Mouse (Mus musculus) R1 (cell line): ENCODE measurements around the gene Rft1.

Source experiments
- DNase-seq: peaks from one replicate; pipeline ENCODE4 v3.0.0-alpha.2; 2018; ENCODE audit warnings: low read depth, low spot score

Gene Rft1

DNA sequence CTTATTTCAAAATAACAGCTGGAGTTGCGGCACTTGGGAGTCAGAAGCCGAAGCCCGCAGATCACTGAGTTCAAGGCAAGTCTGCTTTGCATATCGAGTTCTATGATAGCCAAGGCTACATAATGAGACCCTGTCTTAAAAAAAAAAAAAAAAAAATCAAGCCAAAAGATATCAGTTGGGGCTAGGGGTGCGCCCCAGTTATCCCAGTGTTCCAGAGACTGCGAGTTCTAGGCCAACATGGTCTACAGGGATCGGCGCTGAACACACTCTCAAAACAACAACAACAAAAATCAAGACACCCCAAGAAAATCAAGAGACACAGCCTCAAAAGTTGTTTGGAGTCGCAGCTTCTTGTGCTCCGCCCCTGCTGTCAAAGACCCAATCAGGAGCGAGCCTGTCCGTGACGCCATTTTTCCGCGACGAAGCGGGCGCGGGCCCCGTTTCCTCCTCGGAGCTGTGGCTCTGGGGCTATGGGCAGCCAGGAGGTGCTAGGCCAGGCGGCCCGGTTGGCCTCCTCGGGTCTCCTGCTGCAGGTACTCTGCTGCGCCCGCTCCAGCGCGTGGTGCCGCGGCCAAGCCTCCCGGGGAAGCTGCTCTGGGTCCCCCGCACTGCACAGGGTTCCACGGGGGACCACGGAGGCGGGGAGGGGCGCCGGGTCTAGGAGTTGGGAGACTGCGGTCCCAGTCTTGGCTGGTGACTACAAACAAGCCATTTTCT, at the start of gene Rft1:
Rft1 (plus strand) TSS at position 418 of the 717 bp plus-strand sequence.
- DNase-seq = peak; percentile 96

DNA sequence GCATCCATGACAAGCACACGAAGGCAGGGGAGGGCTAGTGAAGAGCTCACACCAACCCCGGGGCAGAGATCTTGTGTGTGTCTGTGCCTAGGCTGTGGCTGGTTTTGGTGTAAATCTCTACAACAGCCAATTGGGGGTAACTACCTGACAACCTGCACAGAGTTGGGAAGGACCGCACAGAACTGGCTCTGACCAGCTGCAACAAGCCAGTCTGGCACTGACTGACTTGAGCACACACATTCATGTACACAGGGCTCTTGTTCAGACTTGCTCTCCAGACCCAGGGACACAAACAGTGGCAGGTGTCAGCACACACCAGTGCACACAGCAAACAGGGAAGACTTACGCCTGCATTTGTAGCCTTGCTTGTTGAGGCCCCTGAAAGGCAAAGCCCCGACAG, 47.3 kb upstream of the Rft1 start:
- peak; percentile 67 for DNase-seq

DNA sequence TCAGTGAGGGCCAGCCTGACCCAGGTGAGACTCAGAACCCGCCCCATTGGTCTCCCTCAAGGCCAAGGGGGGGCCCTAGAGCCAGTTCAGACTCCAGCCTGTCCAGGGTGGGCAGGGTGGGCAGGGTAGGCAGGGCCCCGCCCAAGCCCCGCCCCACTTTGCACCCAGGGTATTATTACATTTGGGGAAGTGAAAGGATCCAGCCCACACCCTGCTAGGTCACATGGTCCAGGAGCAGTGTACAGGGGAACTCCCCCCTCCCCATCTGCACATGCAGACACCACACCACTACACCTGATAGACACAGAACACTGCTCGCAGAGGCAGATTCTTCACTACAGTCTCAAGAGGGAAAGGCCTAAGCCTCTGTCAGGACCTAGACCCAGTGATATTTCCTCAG, 46.5 kb upstream of the Rft1 start:
- DNase-seq = no peak

DNA sequence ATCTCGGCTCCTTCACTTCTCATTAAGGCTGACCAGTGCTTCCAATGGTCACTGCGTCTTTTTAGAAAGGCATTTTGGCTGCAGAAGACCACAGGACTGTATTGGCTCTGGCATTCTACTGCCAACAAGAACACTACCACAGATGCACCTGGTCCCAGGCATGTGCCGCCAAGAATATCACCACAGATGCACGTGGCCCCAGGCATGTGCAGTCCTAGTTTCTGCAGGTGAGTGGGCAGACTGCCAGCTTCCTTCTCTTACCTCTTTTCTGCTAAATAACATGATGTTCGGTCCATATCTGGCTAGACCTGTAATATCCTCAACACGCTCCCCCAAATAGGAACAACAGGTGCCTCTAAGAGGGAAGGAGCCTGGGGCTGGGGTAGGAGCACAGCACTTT, 46.0 kb upstream of the Rft1 start:
- DNase-seq = no peak

DNA sequence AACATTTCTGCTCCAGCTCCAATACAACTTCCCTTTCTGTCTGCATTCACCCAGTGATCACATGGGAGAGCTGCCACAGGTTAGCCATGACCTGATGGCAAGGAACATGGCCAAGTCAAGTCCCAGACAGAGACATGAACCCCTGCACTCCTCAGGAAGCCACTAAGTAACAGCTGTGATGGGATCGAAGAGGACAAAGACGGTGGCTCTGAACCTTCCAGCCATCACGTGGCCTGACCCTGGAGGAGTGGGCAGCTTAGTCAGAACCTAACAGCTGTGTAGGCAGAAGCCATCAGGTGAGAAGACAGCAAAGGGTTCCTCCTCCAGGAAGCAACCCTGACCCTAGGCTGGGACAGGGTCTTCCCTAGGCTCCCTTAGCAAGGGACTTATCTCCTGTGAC, 44.7 kb upstream of the Rft1 start:
- no peak for DNase-seq

DNA sequence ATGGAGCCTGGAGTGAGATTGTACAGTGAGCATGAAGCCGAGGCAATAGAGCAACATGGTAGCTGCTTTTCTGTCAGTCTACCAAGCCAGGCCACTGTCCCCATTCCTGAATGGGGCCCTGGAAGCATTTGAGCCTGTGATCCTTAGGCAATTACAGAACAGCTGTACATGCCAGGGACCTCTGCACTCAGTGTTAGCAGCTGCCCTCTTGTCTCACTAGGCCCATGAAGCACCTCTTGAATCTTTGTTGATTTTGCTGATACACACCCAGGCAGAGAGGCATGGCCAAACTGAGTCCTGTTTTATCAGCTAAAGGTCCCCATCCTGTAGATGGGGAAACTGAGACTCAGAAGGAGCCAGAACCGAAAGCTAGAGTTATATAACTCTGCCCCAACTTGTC, 43.9 kb upstream of the Rft1 start:
- no peak for DNase-seq

DNA sequence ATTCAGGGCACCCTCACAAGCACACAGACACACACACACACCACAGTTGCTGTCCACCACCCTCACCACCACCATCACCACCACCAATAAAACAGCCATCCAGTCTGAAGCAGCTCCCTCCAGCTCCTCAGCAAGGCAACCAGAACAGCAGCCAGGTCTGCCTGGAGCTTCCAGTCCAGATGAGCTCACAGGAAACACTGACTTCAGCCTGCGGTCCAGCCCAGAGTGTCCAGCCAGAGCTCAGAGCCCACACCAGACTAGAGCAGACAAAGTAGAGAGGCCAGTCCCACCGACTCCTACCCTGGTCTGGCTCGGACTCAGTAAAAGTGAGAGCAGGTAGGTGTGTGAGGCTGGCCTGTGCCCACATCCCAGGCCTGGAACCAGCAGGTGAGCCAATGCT, 43.2 kb upstream of the Rft1 start:
- DNase-seq = no peak

DNA sequence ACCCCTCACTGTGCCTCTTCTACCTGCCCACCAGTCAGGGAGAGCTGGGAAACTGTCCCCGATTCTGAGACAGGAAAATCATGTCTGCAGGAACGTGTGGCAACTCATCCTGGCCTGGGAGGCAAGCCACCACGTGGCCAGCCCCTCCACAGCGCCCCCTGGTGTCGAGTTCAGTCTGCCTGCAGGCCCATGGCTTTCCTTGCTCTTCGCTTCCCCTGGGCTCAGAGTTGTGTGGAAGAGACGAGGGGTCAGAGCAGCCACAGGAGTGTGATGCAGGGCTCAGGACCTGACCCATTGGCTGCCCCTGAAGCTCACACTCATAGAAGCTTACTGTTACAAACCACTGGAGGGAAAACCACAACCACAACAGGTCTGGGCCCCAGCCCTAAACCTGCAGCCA, 41.6 kb upstream of the Rft1 start:
- DNase-seq = peak; percentile 81

DNA sequence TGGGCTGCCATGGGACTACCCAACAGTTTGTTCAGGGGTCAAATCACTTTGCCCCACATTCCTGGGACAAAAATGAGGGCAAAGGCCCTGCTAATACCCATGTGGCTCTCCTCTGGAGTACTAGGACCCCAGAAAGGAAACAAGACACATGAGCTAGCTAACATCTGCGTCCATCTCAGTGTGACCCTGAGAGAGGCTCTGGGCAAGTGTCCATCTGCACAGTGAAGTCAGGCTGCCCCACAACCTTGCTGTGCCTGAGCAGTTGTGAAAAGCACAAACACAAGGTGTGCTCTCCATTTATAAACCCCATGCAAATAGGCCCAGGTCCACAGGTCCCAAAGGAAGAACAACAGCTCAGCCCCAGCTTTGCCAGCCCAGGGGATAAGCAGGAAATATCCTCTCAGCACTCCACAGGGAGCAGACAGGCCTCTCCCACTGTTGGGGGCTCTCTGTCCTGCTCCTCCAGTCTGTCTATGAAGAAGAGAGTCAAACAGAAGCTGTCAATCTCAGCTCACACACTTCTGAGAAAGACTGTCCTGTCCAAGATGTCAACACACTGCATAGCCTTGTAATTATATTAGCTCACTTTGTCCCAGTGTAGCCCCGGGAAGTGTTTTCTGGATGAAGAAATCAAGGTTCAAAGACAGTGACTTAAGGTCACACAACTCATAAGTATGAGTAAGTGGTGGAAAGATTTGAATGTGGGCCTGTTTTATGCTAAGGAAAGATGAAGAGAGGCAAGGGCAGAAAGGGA, 41.0 kb upstream of the Rft1 start:
- no peak for DNase-seq

DNA sequence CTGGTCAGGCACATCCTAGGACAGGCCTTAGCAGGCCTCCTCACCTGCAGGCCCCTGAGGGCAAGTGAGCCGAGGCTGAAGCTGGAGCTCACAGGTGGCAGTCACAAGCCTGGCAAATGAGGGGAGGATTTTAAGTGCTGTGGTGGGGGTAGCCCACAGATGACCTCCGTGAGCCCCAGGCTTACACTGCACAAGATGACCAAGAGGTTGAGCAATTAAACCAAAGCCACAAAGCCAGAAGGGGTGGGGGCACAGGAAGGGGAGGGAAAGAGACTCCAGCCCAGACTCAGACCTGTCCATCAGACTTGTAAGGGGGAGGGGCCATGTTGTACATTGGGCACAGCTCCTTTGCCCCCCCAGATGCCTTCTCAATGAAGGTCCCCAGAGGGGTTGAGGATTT, 37.4 kb upstream of the Rft1 start:
- DNase-seq = no peak

DNA sequence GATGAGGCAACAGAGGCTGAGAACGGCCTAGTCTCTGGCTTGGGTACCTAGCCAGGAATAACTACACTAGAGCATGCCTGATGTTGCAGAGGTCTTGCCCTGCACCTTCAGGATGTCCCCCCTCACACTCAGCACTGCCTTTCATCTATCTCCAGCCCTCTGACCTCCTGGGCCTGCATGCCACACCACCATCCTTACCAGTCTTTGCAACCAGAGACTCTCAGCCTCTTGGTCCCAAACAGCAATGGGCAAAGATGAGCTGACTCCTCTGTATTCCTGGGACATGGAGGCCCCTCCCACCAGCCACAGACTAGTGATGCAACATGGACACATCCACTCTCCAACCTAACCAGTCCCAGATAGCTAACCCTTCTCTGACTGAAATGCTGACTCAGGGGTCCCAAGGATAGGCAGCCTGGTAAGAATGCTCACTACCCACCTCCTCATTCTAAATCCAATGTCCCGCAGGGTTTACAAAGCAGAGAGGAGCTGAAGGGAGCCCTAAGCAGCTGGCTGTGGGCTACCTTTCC, 35.3 kb upstream of the Rft1 start:
- DNase-seq = no peak

DNA sequence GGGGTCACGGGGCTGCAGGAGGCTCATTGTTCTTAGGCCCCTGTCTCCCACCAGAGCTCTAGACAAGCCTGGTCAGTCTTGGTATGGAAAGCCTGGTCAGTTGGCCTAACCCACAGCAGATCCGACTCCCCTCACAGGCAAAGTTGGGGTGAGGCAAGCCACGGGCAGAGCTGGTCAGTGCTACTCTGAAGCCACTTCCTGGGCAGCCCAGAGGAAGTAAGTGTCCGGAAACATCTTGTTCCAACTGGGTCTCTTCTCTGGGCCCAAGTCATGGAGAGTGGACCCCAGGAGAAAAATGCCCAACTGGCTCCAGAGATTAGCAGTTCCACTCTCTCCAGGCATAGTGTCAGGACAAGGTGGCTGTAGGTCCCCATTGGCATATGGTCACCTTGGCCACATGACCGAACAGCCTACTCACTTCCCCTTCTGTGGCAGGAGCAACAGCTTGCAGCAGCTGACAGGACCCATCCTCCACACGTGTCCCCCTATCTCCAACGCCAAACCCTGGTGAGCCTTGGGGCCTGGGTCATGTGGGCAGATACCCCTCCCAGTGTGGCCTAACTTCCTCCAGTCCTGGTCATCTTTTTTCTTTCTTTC, 34.1 kb upstream of the Rft1 start:
- DNase-seq = no peak

DNA sequence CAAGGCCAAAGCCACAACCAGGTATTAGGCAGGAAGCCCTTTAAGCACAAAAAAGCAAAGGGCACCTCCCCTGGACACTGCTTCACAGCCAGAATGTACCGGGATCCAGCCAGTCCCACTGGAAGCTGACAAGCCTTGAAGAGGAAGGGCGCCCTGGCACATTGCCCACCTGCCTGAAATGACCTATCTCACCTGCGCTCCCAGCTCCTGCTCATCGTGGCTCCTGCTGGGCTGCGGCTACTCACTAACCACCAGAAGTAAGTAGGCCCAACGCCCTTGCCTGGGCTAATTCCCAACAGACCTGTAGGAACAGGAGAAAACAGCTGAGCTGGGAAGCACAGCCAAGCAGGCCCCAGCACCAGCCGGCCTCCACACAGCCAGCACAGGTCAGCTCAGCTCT, 32.0 kb upstream of the Rft1 start:
- DNase-seq = no peak

DNA sequence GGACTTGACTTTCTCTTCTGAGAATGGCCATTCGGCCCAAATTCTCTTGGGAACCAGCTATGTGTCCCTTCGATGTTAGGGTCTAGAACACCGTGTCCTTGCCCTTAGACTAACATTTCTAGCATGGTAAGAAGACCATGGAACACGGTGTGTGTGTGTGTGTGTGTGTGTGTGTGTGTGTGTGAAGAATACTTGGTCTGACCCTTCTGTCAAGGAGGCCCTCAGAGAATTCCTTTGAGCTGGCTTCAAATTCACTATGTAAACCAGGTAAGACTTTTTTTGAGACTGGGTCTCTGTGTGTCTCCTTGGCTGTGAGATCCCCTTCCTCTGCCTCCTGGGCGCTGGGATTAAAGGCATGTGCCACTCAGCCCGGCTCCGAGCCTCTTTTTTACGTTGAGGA, 31.6 kb upstream of the Rft1 start:
- DNase-seq = no peak

DNA sequence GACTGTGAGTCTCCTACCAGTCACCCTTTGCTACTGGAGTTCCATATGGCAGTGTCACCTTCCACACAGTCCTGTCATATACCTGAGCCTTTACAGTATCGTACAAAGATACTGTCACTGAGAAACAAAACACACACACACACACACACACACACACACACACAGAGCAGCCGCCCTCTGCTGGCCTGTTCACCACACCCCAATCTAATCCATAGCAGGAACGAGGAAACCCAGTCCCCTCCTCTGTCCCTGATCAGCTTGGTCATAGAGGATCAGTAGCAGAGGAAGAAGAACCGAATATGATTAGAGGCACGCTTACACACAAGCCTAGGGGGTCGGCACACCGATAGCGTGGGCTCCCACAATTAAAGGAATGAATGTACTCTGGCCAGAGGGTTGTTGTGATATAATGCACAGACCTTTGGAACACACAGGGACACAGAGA, 29.9 kb upstream of the Rft1 start:
- DNase-seq = no peak

DNA sequence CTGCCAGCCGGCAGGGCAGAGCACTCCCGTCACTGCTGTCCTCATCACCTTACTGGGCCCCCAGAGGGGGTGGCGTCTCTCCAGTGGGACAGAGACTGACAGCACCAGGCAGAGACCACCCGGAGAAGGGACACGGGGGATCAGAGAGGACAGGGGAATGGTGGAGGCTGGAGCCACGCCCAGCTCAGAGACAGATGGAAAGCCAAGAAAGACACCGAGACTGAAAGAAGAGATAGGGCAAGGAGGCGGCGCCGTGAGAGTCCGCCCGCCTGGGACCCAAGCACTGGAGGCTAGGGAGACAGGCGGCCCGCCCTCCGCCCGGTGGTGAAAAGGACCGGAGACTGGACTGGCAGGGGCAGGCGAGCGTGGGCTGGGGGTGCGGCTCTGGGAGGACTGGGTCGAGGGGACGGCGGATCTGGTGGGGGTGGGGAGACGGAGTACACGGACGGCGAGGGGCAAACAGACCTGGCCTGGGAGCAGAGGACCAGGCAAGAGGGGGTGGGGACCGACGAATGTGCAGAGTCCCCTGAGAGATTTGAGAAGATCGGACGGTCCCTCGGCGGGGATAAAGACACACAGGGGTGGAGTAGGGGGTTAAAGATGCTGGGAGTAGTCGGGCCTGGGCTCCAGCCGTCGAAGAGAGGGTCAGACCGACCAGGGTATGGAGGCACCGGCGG, 28.9 kb upstream of the Rft1 start:
- peak; percentile 54 for DNase-seq

DNA sequence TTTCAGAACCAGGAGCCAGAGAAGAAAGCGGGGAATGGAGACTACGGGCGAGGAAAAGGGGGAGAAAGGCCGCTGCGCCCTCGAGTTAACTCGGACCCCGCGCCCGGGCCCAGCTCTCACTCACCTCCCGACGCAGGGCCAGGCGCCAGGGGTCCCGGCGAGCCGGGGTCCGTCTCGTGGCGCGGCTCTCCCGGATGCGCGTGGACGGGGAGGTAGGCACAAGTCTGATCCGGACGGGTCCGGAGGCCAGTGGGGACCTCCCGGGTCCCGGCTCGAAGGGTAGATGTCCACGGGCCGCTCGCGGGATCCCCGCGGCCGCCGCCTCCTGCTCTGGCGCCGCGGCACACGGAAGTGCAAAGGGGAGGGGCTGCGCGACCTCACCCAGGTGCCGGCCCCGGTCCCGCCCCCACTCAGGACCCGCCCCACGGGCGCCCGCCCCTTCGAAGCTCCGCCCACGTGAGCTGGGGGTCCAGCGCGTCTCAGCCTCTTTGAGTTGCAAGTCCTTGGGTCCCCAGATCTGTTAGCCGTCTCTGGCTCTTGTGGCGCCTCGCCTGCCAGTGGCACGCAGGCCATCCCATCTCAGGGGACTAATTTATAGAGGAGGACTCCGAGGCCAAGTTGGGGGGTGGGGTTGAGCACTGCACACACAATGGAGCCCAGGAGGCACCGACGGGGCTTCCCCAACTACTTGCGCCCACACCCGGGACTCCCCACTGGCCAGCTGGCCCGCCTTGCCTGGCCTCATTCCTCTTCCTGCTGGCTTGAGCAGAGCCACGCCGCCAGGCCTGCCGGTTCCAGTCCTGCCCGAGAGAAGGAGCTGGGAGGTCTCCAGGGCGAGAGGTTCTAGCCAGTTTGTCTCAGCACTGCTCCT, 28.1 kb upstream of the Rft1 start, which contains the start of gene Prkcd:
Prkcd (minus strand) TSS at position 355 of the 871 bp plus-strand sequence.
- DNase-seq = peak; percentile 88

DNA sequence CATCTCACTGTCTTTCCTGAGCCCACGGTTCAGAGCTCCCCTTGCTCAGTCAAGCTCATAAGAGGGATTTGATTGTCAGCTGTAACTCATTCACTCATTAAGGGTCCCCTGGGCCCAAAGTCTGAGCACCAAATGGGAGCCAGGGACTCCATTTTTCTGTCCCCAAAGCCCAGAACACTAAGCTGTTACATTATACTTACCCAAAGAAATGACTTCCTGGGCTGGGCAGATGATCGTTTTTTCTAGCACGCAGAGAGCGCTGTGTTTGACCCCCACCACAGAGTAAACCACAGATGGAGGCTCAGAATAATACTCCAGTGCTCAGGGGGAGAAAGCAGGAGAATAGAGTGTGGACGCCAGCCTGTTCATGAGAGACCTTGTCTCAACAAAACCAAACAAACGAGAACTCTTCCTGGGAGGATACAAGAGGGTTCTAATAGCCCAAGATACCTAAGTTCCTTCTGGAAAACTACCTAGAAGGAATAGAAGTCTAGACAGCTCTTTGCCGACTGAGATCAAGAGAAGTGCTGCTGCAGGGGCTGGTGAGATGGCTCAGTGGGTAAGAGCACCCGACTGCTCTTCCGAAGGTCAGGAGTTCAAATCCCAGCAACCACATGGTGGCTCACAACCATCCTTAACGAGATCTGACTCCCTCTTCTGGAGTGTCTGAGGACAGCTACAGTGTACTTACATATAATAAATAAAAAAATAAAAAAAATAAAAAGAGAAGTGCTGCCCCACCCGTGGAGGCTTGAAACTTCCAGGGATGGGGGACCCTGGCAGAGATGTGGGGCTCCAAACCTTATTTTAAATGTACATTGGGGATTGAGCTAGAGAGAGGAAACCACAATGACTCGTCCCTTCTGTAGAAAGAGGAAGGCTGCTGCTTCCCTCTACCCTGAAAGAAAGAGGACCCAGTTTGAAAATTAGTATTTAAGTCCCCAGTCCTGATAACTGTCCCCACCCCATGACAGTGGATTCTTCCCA, 27.1 kb upstream of the Rft1 start:
- DNase-seq = no peak

DNA sequence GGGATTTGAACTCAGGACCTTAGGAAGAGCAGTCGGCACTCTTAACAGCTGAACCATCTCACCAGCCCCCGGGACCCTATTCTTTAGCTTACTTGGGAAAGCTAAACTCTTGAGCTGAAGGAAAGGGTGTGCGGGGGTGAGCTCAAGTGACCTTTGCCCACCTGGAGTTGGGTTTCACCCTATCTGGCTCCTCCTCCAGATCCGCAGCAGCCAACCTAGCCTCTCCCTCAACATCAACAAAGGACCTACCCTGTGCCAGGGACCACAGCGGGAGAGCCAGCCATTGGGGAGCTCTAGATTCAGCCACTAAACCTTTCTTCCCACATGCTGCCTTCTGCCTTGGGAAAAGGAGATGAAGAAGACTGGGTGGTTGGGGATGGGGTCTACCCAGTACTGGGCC, 25.9 kb upstream of the Rft1 start:
- DNase-seq = no peak

DNA sequence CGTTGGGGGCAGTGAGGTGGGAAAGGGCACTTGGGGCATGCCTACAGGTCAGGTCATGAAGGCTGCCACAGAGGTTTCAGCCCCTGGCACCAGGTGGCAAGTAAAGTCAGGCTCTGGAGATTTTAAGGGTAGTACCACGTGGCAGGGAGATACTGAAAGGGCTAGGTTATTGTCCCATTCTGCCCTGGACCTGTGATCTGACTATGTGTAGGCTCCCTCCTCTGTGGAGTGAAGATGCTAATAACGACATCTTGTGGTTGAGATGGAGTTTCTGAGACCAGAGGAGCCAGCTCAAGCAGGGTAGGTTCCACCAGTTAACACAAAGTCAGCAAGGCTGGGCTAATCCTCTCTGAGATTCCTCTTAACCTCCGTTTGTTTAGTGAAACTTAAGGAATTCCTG, 24.3 kb upstream of the Rft1 start:
- no peak for DNase-seq
